Mouse (Mus musculus): ENCODE measurements around the gene Ifi206. TPM values are rescaled to one million over a fixed set of nuclear protein-coding genes. Genes with fewer than 3 reads are reported as not detected.

Ifi206 gene
- 0.03 and 1.3 TPM in 2 replicates for polyA plus RNA-seq (2012)

DNA sequence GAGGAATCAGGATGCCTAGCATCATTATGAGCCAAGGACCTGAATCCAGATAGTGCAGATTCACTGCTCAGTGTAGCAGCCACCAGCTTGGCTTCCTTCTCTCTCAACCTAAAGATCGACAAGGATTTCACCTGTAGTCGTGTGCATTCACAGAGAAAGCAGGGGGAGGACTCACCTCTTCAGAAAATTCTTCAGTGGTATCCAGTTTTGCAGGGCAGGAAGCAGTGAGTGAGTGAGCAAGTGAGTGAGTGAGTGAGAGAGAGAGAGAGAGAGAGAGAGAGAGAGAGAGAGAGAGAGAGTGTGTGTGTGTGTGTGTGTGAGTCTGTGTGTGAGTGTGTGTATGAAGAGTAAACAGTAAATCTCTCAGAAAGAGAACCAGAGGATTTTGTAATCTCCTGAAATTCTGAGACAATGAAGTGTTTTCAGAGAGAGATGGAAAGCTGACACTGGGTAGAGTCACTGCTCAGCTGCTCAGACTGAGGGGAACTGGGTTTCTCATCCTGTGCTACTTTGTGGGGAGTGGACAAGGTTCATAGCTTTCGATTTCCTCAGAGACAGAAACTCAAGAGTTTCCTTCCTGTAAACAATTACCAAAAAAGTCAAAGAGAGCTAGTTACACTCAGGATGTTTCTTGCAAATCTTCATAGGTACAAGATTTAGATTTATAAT is at the start of gene Ifi206:
Ifi206 (minus strand) TSS at position 230 of the 669 bp plus-strand sequence.

GRCm38 (mm10) chr1:173535791-173536190 is 45.0 kb upstream of the Ifi206 start, which contains the start of gene Ifi214:
Gene Ifi214 (minus strand): TSS chr1:173535957.

Other genes starting within 250 kb of the Ifi206 start
- not detected in 2 replicates for gene Olfr418, start 225.0 kb downstream of the Ifi206 start, polyA plus RNA-seq (2012)
- gene Mptx2, start 213.3 kb downstream of the Ifi206 start, polyA plus RNA-seq (2012) = not detected in 2 replicates
- not detected in 2 replicates for gene Ackr1, start 157.3 kb downstream of the Ifi206 start, polyA plus RNA-seq (2012)
- 3.0 and 4.7 TPM in 2 replicates for gene Aim2, start 140.2 kb downstream of the Ifi206 start, polyA plus RNA-seq (2012)
- 0.19 and 0.34 TPM in 2 replicates for gene Cadm3, start 123.3 kb downstream of the Ifi206 start, polyA plus RNA-seq (2012)
- not detected in 2 replicates for gene Ifi214, start 44.9 kb upstream of the Ifi206 start, polyA plus RNA-seq (2012)
- 0.07 and 0.08 TPM in 2 replicates for gene Ifi213, start 108.2 kb upstream of the Ifi206 start, polyA plus RNA-seq (2012)
- 1.7 and 5.1 TPM in 2 replicates for gene Ifi209, start 139.9 kb upstream of the Ifi206 start, polyA plus RNA-seq (2012)
- gene Ifi208, start 182.6 kb upstream of the Ifi206 start, polyA plus RNA-seq (2012) = 0.06 and 0.11 TPM in 2 replicates